Mouse (Mus musculus) ovary, postnatal 36 days (tissue): ENCODE measurements at regions not wholly inside any gene's neighbourhood (a gene's known extent, or its start where the extent isn't known, plus 50 kb on each side); places are given as distances from the start of the nearest gene placed in this dataset.
A peak's percentile ranks its signal among the peaks of the same experiment; 100 is the strongest.

Experiments used
- DNase-seq: peaks from one replicate; pipeline ENCODE4 v3.0.0; 2022; ENCODE audit warnings: low spot score, mixed read lengths

DNA sequence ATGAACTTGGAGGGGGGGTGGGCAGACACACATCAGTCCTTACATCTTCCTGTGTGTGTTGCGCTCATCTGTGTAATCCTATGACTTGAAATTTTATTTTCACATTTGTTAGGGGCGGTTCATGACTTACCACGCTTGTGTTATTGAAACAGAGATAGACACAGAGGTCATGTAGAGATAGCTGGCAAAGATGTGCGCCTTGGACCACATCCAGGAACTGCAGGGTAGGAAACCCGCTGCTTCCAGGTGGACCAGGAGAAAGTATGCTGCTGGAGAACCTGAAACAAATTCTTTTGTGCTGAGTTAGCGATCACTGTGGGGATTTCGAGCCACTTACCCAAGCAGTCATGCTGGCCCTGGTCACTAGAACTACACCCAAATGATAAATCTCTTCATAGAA lies 89.1 kb downstream of the Kcnj2 start:
- DNase-seq, result peak; percentile 4

DNA sequence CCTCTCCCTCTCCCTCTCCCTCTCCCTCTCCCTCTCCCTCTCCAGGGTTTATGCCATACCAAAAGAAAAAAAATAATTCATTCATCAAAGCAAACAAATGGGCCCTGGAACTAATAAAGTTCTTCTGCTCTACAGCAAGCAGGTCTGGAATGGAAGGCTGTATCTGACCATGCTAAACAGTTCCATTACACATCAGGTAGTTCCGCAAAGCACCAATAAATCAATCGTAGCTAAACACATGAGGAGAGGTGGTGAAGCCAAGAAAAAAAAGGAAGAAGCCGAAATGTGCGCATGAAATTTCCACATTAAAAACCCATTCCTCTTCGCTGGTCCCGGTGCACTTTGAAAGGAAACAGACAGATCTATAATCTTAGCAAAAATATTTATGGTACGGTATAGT lies 89.8 kb downstream of the Kcnj2 start:
- DNase-seq, result no peak

DNA sequence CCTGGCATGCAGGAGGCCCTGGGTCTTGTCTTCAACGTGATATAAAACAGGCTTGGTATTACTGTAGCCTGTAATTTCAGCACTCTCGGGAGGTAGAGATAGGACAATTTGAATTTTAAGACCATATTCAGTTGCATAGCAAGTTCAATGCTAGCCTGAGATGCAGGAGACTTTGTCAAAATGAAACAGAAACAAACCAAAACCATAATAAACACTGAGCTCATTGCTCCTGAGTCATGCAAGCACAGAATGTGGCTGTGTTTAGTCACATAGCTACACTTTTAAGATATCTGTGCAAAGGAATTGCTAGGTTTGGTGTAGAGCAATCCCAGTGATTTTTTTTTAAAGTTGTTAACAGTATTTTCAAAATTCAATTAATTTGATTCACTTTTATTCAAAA lies 93.3 kb downstream of the Kcnj2 start:
- no peak for DNase-seq

DNA sequence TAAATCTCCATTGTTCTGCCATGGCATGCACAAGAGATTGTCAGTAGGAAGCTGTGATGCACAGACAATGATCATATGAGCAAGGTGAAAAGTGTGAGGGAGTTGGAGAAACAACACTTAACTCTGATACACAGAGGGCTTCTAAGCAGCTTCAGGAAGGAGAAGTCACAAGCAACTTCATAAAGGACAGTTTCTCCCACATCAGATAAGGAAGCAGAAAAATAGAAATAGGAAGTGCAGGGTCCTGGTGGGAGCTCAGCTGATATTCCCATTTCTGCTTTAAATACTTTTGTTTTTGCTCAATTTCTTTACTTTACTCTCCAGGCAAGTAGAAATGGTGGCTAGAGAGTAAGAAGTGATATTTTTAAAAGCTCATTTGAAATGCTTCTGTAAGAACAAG lies 98.9 kb downstream of the Kcnj2 start:
- no peak for DNase-seq

DNA sequence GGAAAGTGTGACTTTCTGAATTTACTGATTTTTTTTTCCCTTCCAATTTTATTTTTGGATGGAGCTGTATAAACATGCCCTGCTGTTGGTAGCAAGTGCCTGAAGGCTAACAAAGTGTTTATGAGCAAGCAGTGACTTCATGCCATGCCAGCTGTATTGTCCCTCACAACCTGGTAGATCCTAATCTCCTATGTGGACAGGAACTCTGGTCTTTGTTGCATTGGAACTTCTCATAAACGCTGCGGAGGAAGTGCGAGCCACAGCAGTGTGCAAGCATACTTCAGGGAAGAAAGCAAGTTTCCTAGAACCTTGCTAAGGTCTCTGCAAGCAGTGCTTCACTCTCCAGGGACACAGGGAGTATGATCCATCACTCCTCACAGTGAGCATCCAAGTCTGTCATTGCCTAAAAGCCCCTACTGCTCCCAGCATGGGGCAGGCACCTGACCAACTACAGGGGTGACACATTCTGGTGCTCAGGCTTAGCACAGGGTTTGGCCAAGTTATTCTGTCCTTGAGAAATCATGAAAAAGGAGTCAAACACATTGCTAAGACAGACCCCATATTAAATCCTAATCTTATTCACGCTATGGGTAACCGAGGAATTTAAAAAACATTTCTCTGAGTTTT lies 104.3 kb downstream of the Kcnj2 start:
- DNase-seq, result no peak

DNA sequence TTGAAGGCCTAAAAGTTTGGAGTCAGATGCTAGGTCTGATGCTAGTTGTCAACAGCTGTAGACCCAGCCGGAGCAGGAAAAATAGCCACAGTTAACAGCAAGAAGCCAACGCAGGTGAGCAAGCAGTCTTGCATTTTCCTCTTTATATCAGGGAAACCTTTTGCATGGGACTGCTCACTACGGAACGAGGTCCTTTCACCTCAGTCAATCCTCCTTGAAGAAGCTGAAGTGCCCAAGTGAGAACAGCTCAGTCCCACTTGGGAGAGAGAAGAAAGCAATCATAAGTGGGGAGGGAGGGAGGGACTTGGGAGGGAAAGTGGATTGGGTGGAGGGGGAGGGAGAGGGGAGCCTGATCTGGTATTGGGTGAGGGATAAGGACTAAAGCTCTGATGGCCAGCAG lies 107.6 kb downstream of the Kcnj2 start:
- no peak for DNase-seq

DNA sequence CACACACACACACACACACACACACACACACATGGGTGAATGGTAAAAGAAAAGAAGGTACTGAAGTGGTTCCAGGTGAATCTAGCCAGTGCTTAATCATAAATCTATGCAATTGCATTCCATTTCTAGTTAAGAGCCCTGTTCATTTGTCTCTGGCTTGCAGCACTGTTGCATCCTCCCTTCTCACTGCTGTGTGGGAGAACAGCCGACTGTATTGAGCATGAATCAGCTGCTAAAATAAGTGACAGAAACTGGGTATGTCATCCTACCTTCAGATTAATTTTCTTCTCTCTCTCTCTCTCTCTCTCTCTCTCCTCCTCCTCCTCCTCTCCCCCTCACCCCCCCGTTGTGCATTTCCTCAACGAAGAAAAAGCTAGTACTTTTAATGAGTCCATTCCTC lies 109.6 kb downstream of the Kcnj2 start:
- DNase-seq, result no peak

DNA sequence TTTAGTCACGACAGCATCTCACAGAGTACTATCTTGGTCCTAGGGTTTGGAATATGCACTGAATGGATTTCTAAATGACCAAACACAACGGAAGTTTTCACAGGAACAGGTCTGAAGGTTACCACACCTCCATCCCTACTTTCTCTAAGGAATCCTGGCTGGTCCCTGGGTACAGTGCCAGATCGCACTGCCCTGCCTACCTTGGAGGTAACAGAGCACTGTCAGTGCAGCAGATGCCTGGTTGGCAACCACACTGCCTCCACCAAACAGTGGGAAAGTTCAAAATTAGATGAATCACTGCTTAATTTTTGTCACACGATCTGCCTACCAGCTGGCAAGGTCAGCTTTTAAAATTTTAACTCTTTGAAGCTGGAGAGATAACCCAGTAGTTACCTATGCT lies 111.6 kb downstream of the Kcnj2 start:
- DNase-seq, result no peak

DNA sequence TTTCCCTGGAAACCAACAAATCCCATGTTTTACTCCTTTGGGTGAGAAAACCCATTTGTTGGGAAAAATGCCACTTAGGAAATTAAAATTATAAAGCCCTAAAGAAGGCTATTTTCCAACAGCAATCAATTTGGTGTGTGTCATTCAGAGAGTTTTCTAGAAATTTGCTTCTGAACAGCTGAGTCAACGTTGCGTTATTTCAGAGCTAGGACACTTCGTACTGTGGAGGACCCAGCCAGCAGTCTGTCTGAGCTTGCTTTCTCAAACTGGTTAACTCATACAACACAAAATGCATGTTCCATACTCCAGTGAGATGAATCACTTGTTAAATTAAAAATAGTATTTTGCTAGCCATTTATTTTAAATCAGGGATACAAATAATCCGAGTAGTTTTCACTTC lies 131.5 kb downstream of the Kcnj2 start:
- no peak for DNase-seq

DNA sequence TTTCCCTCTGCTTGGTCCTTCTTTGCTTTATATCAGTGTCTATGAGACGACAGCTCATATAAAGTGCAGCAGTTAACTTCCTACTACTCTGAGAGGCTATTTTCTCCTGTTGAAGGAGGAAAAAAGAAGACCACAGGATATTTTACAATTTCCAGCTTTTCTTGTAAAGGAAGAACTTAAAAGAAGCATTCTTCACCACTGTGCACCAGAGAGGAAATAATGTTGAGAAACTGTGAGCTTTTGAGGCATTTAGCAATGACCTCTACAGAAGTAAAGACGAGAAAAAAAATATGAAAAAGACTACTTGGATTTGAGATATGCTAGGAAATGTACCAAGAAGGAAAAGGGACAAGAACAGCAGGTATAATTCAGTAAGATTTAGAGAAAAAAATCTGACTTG lies 134.5 kb downstream of the Kcnj2 start:
- no peak for DNase-seq

DNA sequence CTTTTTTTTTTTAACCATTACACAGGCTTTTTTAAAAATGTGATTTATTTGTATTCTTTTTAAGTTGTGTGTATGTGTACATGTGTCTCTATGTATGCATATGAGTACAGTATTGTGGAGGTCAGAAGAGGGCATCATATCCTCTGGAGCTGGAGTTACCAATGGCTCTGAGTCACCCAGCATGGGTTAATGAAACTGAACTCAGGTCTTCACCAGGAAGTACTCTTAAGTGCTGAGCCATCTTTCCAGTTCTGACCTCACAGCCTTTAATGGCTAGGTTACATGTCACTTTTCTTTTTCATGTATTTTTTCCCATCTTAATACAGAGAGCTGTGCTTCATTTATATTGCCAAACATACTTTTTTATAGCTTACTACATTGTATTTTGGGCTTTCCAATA lies 136.8 kb downstream of the Kcnj2 start:
- DNase-seq, result no peak

DNA sequence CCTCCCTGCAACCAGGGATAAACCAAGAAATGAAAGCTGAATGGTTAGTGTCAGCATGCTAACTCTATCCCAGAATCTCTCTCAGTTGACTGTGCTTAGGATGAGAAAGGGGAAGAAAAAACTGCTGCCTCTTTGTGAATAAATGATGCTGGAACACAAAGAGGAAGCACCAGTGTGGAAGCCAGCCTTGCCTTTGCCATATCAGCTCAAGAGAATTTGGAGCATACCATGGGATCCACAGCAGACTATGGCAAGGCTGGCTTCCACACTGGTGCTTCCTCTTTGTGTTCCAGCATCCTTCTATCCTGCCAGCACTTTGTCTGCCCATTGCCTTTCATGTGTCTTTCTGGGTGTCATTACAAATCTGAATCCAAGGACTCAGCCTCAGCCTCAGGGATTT lies 144.6 kb downstream of the Kcnj2 start:
- DNase-seq, result no peak

DNA sequence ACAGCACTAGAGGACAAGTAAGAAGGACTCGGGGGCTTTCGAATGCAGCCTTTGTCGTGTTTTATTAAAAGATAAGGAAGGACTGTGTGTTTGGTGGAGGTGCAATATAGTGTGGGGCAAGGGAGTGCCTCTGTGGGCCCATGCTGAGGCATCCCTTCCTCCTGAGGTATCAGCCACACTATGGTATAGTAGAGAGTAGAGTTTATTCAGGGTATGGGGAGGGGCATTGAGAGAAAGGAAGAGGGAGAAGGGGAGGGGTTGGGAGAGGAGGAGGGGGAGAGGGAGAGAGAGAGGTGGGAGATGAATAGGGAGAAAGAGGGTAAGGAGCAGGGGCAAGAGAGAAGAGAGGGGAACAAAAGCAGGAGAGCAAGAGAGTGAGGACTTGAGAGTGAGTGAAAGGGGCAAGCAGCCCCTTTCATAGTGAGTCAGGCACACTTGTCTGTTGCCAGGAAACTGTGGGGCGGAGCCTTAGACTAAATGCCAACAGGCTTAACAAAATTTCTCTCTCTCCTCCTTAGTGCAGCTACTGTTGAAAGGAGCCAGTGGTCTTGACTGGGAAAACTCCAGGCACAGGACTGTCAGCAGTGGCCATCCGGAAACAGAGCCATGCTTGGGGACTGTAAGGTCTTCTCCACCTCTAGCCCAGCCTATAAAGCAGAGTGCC lies 146.2 kb downstream of the Kcnj2 start:
- no peak for DNase-seq

DNA sequence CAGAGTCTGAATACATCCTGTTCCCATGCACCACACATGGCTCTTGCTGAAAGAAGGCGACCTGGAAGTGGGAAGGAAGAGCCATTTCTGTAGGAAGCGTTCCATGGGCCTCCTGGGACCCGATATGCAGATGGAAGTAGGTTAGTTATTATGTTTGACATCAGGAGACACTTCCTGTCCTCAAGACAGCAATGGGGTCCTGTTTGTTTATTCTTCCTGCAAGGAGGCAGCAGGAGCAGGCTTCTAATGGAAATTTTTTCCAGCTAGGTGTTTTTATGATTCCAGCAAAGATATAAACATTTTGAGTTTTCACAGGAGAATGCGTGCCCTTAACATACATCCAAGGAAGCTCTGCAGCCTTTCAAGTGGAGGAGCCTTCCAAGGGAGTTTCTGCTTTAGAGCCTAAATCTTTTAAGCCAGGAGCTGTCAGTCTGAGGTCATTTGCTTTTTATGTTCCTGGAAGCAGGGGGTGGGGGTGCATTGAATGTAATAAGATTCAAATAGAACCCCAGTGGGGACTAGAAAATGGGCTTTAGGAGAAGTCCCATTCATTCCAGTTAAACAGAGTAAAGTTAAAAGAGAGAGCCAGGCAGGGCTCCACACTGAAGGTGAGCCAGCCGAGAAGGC lies 146.9 kb downstream of the Kcnj2 start:
- DNase-seq, result no peak

DNA sequence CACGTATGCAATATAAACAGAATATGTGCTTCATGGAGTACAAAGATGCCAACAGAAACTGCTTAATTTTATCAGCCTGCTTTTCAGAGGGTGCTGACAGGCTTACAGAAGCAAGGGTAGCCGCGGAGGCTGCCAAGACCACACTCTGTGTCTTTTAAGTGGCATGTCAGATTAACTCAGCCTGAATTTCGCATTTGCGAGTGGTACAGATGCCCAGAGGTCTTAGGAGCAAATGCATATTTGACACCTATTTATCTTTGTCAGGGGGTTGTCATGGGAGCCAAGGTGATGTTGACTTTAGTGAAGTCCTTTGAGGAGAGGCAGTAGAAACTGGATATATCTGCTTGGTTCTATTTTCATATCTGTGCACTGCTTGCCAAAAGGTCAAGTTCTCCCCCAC lies 149.0 kb downstream of the Kcnj2 start:
- DNase-seq, result no peak

DNA sequence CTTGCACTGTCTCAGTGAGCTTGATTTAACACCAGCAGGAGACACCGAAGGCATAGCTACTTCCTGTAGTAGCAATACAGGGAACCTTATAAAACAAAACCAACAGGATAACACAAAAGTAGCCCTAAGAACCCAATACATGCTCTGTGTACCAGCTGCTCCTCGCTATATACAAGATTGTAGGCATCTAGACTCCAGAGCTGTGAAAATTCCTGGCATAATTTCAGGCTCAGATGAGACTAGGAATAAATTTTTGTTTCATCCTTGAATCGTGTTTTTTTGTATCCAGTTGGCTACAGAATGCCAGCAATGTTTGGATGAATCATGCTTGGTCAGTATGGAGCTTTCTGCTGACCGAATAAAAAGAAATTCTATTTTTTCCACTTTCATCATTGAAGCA lies 157.9 kb downstream of the Kcnj2 start:
- DNase-seq, result no peak

DNA sequence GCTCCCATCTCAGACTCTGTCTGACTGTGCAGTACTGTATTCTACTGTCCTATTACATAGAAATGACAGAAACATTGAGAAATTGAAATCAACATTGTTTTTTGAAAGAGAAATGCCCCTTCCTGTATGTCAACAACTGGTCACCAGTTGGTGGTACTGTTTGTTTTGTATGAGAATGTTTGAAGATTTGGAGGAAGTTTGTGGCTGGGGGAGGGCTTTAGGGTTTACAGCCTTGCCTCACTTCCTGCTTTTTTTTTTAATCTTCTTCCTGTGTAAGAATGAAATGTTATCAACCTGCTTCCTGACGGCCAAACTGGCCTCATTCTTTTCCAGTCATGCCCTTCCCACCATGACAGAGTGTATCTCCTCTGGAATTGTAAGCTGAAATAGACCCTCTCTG lies 161.3 kb downstream of the Kcnj2 start:
- DNase-seq, result no peak

DNA sequence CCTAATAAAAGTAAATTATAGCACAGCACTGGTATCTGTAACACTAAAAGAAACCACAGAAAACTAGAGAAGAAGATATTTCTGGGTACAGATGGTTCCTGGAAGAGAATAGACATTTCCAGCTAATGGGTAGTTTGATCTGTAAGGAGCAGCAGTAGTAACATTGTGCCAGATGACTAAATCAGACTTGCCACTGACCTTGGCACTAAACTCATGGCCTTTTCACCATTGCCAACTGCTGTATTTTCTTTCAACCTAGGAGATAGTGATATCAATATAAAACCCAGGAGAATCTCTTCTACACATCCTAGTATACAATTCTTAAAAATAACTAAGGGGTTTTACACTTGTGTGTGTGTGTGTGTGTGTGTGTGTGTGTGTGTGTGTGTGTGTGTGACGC lies 170.8 kb downstream of the Kcnj2 start:
- no peak for DNase-seq

DNA sequence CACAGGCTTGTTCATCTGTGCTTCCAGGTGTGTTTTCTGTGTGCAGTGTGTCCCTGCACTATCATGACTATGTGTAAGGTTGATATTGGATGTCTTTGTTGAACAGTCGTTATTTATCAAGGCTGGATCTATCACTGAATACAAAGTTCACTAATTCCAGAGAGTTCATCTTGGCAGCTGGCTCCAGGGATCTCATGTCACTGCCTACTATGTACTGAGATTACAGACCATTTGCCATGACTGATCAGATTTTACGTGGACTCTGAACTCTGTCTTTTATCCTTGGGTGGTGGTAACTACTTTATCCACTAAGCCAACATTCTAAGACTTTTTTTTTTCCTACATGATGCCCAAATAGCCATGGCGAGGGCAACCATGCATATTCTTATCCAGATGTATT lies 173.8 kb downstream of the Kcnj2 start:
- no peak for DNase-seq

DNA sequence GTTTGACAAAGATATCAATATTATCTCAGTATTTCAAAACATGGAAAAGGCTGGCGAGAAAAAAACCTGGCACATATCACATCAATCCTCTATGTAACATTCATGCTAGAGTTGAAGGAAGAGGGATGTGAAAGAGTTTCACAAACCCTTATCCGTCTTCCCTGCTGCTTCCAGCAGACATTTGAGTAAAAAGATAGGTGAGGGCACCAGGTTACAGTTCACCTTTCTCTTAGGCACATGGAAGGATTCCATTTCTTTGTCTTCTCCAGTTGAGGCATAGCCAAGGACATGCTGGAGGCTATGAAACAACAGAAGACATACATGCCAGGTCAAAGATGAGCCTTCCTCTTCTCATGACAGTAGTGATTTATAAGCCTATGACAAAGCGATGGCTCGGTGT lies 186.3 kb downstream of the Kcnj2 start:
- no peak for DNase-seq

DNA sequence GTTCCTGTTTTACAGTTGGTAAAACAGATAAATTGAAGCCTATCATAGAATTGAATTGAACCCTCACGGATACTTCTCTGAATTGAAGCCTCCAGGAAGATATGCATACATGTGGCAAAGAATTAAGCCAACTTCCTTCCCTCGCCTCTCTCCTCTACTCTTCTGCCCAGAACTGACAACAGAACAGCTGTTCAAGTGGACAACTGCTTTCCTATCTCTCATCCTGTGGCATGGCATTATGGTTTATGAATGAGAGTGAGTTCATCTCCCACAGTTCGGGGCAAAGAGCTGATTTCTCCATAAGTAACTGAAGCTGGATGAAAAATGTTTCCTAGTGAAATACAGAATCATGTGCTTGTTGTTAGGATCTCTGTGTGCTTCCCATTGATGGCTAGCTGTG lies 190.6 kb downstream of the Kcnj2 start:
- DNase-seq, result no peak

DNA sequence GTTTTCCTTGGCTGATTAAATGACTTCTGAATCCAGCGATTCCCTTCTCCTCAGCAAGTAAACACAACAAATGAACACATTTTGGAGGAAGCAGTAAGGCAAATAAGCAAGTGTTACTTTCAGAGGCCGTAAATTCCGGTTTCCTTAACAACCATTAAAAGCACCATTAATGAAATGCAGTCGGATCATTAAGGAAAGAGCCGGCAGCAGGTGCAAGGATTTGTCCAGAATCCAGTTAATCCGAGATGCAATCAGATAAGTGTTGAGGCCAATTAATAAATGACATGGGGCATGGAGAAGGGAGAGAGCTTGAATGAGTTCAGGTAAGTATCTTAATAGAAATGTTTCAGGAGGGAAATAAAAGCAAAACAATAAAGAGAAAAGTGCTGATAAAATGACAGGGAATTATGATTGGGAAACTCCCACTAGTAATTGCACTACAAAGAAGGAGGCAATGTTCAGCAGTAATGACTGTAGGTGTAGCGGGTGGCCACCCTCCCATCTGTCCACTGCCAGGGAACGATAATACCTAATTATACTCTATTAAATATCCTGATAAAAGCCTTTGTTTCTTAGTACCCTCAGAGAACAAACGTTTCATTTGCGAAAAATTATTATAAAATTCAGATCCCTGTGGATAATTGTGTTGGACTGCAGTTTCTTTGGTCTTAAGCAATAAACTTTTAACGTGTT lies 194.9 kb downstream of the Kcnj2 start:
- DNase-seq, result no peak

DNA sequence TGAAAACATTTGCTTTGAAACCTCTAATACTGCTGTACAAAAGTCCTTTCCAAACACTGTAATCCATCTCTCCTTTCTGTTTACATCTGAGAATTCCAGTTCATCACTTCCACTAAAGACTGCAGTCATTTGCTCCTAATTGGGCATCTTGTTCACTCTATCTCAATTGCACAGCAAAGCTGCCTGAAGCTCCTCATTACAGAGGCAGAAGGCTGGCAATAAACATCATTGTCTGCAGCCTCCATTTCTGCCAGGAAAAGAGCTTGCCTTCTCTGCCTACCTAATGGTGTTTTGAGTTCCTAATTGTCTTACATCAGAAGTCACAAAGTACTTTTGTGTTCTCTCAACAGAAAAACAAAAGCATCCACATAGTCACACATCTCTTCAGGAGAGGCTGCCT lies 207.7 kb downstream of the Kcnj2 start:
- DNase-seq, result no peak
